Mouse (Mus musculus) G1E (cell line): ENCODE data around the gene Dlgap1.

Source experiments
- CTCF ChIP-seq: IDR thresholded peaks from 2 replicates; pipeline ENCODE4 v1.5.1; 2012; ENCODE audit warnings: low read depth, low read length, inconsistent platforms, mixed read lengths
- GATA1 ChIP-seq: IDR thresholded peaks from 2 replicates; pipeline ENCODE4 v1.6.1; 2012; ENCODE audit warnings: borderline replicate concordance, low read length, inconsistent platforms, mixed read lengths

- TF ChIP-seq GATA1 (no peak), CTCF (no peak)
Measured at GRCm38 (mm10) chr17:70815001-70815400, 846.1 kb downstream of the Dlgap1 start.
